In the genomic region with DNA sequence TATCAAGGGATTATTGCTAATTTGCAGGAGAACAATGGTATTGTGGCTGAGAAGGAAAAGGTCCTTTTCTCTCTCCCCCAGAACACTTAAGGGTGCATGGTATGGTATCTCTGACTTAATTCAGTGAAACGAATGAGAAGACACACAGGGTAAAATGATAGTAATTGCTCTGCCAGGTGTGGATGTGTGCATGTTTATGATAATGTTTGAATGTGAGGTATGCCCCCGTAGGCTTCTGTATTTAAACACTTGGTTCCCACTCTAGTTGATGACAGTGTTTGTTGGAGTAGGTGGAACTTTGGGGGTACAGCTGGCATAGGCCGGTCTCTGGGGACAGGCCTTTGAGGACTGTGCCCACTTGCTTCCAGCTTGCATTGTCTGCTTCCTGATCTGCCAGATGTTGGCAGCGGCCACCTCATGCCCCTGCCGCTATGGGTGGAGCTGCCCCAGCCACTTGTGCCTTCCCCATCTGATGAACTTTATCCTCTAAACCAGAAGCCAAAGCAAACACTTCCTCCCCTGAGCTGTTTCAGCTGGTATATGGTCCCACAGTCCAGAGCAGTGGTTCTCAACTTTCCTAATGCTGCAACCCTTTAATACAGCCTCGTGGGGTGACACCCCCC, we compare ENCODE assay signal across 13 mouse cellular contexts. TPM values are rescaled to one million over a fixed set of nuclear protein-coding genes. Genes with fewer than 3 reads are reported as not detected.
DNase-seq lines count a peak whose midpoint lies in the region; ATAC-seq and TF ChIP-seq lines count a peak whose summit lies in the region.
"Had no signal": no experiment of that assay in that cellular context is flagged by ENCODE, and none has a peak within 500 bp of the region (broad histone marks: within the 10 kb centered on the region; RNA-seq: fewer than 3 reads in every experiment).

No protein-coding gene starts in this region.

- no peaks in the 10 kb centered on the region for H3K36me3 ChIP-seq in lung, postnatal 0 days (ENCODE audit: insufficient read depth, low read length)
- H3K36me3 ChIP-seq in hindbrain, embryonic 11.5 days (ENCODE audit: control insufficient read depth, insufficient read depth, low read length), result no peaks in the 10 kb centered on the region
- H3K36me3 ChIP-seq: limb, embryonic 12.5 days had no signal

- no peaks in the 10 kb centered on the region for H3K9me3 ChIP-seq in lung, postnatal 0 days (ENCODE audit: low read length)
- H3K9me3 ChIP-seq in hindbrain, embryonic 11.5 days (ENCODE audit: control insufficient read depth, low read length), result no peaks in the 10 kb centered on the region
- H3K9me3 ChIP-seq: limb, embryonic 12.5 days had no signal

- no peak overlapping the region for H3K4me3 ChIP-seq in lung, postnatal 0 days (ENCODE audit: low read depth, low read length)
- H3K4me3 ChIP-seq in hindbrain, embryonic 11.5 days (ENCODE audit: low read depth, low read length), result no peak overlapping the region
- H3K4me3 ChIP-seq: erythroblast, embryonic 14.5 days; limb, embryonic 12.5 days had no signal

- WGBS in lung, postnatal 0 days, result 58% methylated on average over 6 of the region's 6 CpGs
- 83% methylated on average over 6 of the region's 6 CpGs for WGBS in hindbrain, embryonic 11.5 days

- no peaks in the 10 kb centered on the region for H3K4me1 ChIP-seq in lung, postnatal 0 days (ENCODE audit: insufficient read depth, low read depth, low read length)
- H3K4me1 ChIP-seq in hindbrain, embryonic 11.5 days (replicated peaks; ENCODE audit: control insufficient read depth, insufficient read depth, low read length), result no peaks in the 10 kb centered on the region
- H3K4me1 ChIP-seq: limb, embryonic 12.5 days had no signal

- DNase-seq in lung, postnatal 0 days (ENCODE audit: low spot score), result peak; percentile 21
- no peak for DNase-seq in lung, adult 18-20 months
- DNase-seq in hindbrain, embryonic 11.5 days (ENCODE audit: low spot score), result no peak
- no peak for DNase-seq in heart, adult 9 months (ENCODE audit: low spot score in 2 of 2)
- DNase-seq: cerebellum, adult 11-12 months; heart, postnatal 4 days had no signal

- no peak for TF ChIP-seq CTCF in lung, postnatal 0 days (IDR thresholded peaks at IDR 0.05)

- no peak overlapping the region for H3K4me2 ChIP-seq in lung, postnatal 0 days (replicated peaks; ENCODE audit: low read depth, low read length)
- no peak overlapping the region for H3K4me2 ChIP-seq in hindbrain, embryonic 11.5 days (replicated peaks; ENCODE audit: low read depth, low read length)
- H3K4me2 ChIP-seq: heart, embryonic 11.5 days; limb, embryonic 12.5 days had no signal

- no peak for TF ChIP-seq EP300 in lung, postnatal 0 days (IDR thresholded peaks at IDR 0.05)

- H3K27ac ChIP-seq in lung, postnatal 0 days (ENCODE audit: low read length), result no peak overlapping the region
- H3K27ac ChIP-seq in hindbrain, embryonic 11.5 days (ENCODE audit: low read depth, low read length), result no peak overlapping the region
- H3K27ac ChIP-seq: limb, embryonic 12.5 days; macrophage had no signal

- H3K9ac ChIP-seq in lung, postnatal 0 days (replicated peaks; ENCODE audit: low read depth), result no peak overlapping the region
- H3K9ac ChIP-seq in hindbrain, embryonic 11.5 days (ENCODE audit: low read depth, low read length), result no peak overlapping the region
- H3K9ac ChIP-seq: limb, embryonic 12.5 days had no signal

- no peaks in the 10 kb centered on the region for H3K27me3 ChIP-seq in lung, postnatal 0 days (replicated peaks; ENCODE audit: insufficient read depth, low read length)
- H3K27me3 ChIP-seq in hindbrain, embryonic 11.5 days (ENCODE audit: control insufficient read depth, insufficient read depth, low read length), result no peaks in the 10 kb centered on the region
- H3K27me3 ChIP-seq: limb, embryonic 12.5 days had no signal

- ATAC-seq in lung, postnatal 0 days, result no peak
- peak; percentile 61 to 69 for ATAC-seq in hematopoietic stem cell, adult 5-6 weeks (replicated peaks in 1 of 2; ENCODE audit: insufficient read depth in 1 of 2, low FRiP score in 2 of 2, low TSS enrichment in 1 of 2, low read depth in 1 of 2, poor library complexity in 2 of 2, severe bottlenecking in 2 of 2)
- peak; percentile 75 for ATAC-seq in megakaryocyte progenitor cell, adult 5-6 weeks (replicated peaks; ENCODE audit: poor library complexity)
- ATAC-seq in cerebellum, adult (ENCODE audit: insufficient number of reproducible peaks, low FRiP score, low TSS enrichment), result no peak
- no peak for ATAC-seq in hindbrain, embryonic 11.5 days (ENCODE audit: low FRiP score)

RNA-seq across cellular contexts. Expression of gene Egln3, which starts 53.0 kb away (rescaled TPM):
- polyA plus RNA-seq in lung, postnatal 0 days (2015; fragmentation: Nextera tagmentation; extraction: Ambion mirVana), result 5.2 and 5.4 TPM in 2 replicates
- total RNA-seq in hematopoietic stem cell, adult 5-6 weeks (2017), result 15.8 and 18.0 TPM in 2 replicates
- 48.4 and 55.3 TPM in 2 replicates for total RNA-seq in megakaryocyte progenitor cell, adult 5-6 weeks (2015)
- 21.5 and 23.6 TPM in 2 replicates for total RNA-seq in megakaryocyte progenitor cell, adult 5-6 weeks (2017)
- polyA plus RNA-seq in hindbrain, embryonic 11.5 days (2014; fragmentation: Nextera tagmentation; extraction: Ambion mirVana), result 7.3 and 7.9 TPM in 2 replicates
- polyA plus RNA-seq: erythroblast, embryonic 14.5 days had no signal

Comparison
In these comparisons a context has a peak if more than half of its experiments do, and no peak if none do; other contexts are left out.
1. ATAC-seq: peak in hematopoietic stem cell, adult 5-6 weeks (2 of 2) and megakaryocyte progenitor cell, adult 5-6 weeks (single experiment); none in lung, postnatal 0 days (single experiment), cerebellum, adult (single experiment) and hindbrain, embryonic 11.5 days (single experiment).